Mouse (Mus musculus) thymus, adult 2 months (tissue): ENCODE measurements around the gene Tmprss7.

Experiments
- CTCF ChIP-seq: fragments of 200-500 bp; IDR thresholded peaks from 2 replicates; pipeline ENCODE4 v1.5.1; 2012; ENCODE audit warnings: mild to moderate bottlenecking, control low read depth, low read length, moderate library complexity, borderline replicate concordance; ENCODE audit not compliant: control insufficient read depth, poor library complexity, insufficient read depth; ENCODE audit errors: extremely low read depth
- POLR2A ChIP-seq: fragments of 200-500 bp; IDR thresholded peaks from 2 replicates; pipeline ENCODE4 v1.6.1; 2012; ENCODE audit warnings: mild to moderate bottlenecking, low read length, control low read depth, moderate library complexity; ENCODE audit not compliant: control insufficient read depth, poor library complexity, insufficient read depth; ENCODE audit errors: extremely low read depth

GRCm38 (mm10) chr16:45711263-45711662 lies 17.8 kb upstream of the Tmprss7 start:
- TF ChIP-seq POLR2A (no peak), CTCF (no peak)
